Mouse (Mus musculus) brain, embryonic 14.5 days (tissue): ENCODE data around the gene Stox1.

Experiments used
- CTCF ChIP-seq: fragments of 200-500 bp; IDR thresholded peaks from 2 replicates; pipeline ENCODE4 v1.5.1; 2012; ENCODE audit warnings: inconsistent platforms, mild to moderate bottlenecking, moderate library complexity, borderline replicate concordance; ENCODE audit not compliant: insufficient read depth, insufficient read length; ENCODE audit errors: extremely low read depth
- POLR2A ChIP-seq: fragments of 200-500 bp; IDR thresholded peaks from 2 replicates; pipeline ENCODE4 v1.6.1; 2012; ENCODE audit warnings: mild to moderate bottlenecking, inconsistent platforms, borderline replicate concordance; ENCODE audit not compliant: poor library complexity, insufficient read depth, insufficient read length, severe bottlenecking; ENCODE audit errors: extremely low read depth

DNA sequence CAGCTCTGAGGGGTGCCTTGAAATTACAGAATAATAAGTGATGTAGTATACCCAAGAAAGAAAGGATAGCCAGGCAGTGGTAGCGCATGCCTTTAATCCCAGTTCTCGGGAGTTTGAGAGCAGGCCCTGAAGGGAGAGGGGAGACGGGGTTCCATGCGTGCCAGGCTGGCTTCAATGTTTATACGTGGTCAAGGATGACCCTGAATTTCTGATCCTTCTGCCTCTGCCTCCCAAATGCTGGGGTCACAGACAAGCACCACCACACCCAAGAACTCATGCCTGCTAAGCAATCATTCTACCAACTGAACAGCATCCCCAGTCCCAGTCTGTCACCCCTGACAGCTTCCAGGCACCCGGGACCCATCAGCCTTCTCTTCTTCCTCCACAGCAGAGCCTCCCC, 49.7 kb downstream of the Stox1 start:
- TF ChIP-seq CTCF (no peak), POLR2A (no peak)
